In the genomic region with DNA sequence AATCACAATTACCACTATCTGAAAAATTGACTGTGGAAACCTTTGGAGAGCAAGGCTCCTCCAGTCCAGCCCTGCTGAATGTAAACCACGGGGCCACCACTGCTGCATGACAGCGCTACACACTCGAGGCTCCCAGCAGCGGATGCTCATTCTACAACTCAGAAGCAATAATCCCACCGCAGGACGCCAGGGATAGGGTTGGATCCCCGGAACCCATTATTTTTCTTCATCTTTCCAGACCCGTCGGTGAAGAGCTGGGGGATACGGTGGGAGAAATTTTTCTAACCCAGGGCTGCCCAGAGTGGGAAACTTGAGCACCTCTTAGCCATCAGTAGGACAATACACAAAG, we compare ENCODE assay signal across 8 mouse cellular contexts. TPM values are rescaled to one million over a fixed set of nuclear protein-coding genes. Genes with fewer than 3 reads are reported as not detected.
A peak's percentile ranks its signal among the peaks of the same experiment; 100 is the strongest.
DNase-seq lines count a peak whose midpoint lies in the region; ATAC-seq and TF ChIP-seq lines count a peak whose summit lies in the region.

No protein-coding gene starts in this region.

- no peak overlapping the region; the same call in 1 of the 2 replicates for H3K27ac ChIP-seq in forebrain, embryonic 14.5 days (ENCODE audit: low read depth, low read length)
- H3K27ac ChIP-seq in kidney, postnatal 0 days, result peak overlapping the region; percentile 95
- H3K27ac ChIP-seq in liver, postnatal 0 days (ENCODE audit: low read depth), result no peak overlapping the region; the same call in 1 of the 2 replicates

- H3K36me3 ChIP-seq in forebrain, embryonic 14.5 days (ENCODE audit: control insufficient read depth, insufficient read depth, low read length), result no peaks in the 10 kb centered on the region
- no peaks in the 10 kb centered on the region for H3K36me3 ChIP-seq in kidney, postnatal 0 days (ENCODE audit: insufficient read depth, low read length)
- no peaks in the 10 kb centered on the region for H3K36me3 ChIP-seq in liver, postnatal 0 days (replicated peaks; ENCODE audit: insufficient read depth, low read length)

- H3K4me1 ChIP-seq in forebrain, embryonic 14.5 days (ENCODE audit: control insufficient read depth, insufficient read depth, low read length), result peaks cover 18% of the 10 kb centered on the region; the same call in 1 of the 2 replicates
- peaks cover 9% of the 10 kb centered on the region; the same call in 1 of the 2 replicates for H3K4me1 ChIP-seq in kidney, postnatal 0 days (replicated peaks; ENCODE audit: insufficient read depth, low read length)
- H3K4me1 ChIP-seq in liver, postnatal 0 days (ENCODE audit: insufficient read depth), result no peaks in the 10 kb centered on the region

- peak; percentile 45 for ATAC-seq in forebrain, embryonic 14.5 days
- peak; percentile 64; the same call in 1 of the 2 replicates for ATAC-seq in kidney, postnatal 0 days (replicated peaks; ENCODE audit: low FRiP score, low read depth)
- ATAC-seq in liver, postnatal 0 days, result peak; percentile 40; the same call in 1 of the 2 replicates

- H3K4me3 ChIP-seq in forebrain, embryonic 14.5 days (ENCODE audit: low read depth, low read length), result peak overlapping the region; percentile 82
- H3K4me3 ChIP-seq in kidney, postnatal 0 days (replicated peaks; ENCODE audit: low read depth, low read length), result peak overlapping the region; percentile 92
- peak overlapping the region; percentile 61 for H3K4me3 ChIP-seq in liver, postnatal 0 days (ENCODE audit: low read depth, low read length)

- TF ChIP-seq CTCF in kidney, postnatal 0 days (IDR thresholded peaks at IDR 0.05; ENCODE audit: low read depth), result peak; percentile 41
- TF ChIP-seq CTCF in liver, postnatal 0 days (IDR thresholded peaks at IDR 0.05; ENCODE audit: low read depth), result no peak

- WGBS in forebrain, embryonic 14.5 days, result 0% methylated on average over 10 of the region's 10 CpGs
- WGBS in kidney, postnatal 0 days, result under 1% methylated on average over 10 of the region's 10 CpGs
- 2% methylated on average over 10 of the region's 10 CpGs for WGBS in liver, postnatal 0 days (ENCODE audit: insufficient replicate concordance)

- DNase-seq in heart, adult 11 months, result peak; percentile 93
- no peak for DNase-seq in heart, adult 8-10 months (ENCODE audit: low spot score)
- DNase-seq in ZHBTc4 (ENCODE audit: low read depth, low spot score), result peak; percentile 57
- DNase-seq in forebrain, embryonic 14.5 days (ENCODE audit: low spot score), result peak; percentile 71
- peak; percentile 82 for DNase-seq in kidney, postnatal 0 days (ENCODE audit: low spot score)
- DNase-seq in liver, postnatal 0 days, result peak; percentile 22
- peak; percentile 45 for DNase-seq in right cerebral cortex, postnatal 4 days
- DNase-seq in thymus, postnatal 10 days (ENCODE audit: low spot score in 2 of 2), result no peak

- H3K27me3 ChIP-seq in forebrain, embryonic 14.5 days (replicated peaks; ENCODE audit: control insufficient read depth, insufficient read depth, low read length), result peaks cover 11% of the 10 kb centered on the region; the same call in 1 of the 2 replicates
- H3K27me3 ChIP-seq in kidney, postnatal 0 days (ENCODE audit: insufficient read depth, low read length), result no peaks in the 10 kb centered on the region
- H3K27me3 ChIP-seq in liver, postnatal 0 days (ENCODE audit: insufficient read depth, low read length), result peaks cover 12% of the 10 kb centered on the region

- H3K9ac ChIP-seq in forebrain, embryonic 14.5 days (ENCODE audit: low read length), result peak overlapping the region; percentile 83
- peak overlapping the region; percentile 91 for H3K9ac ChIP-seq in kidney, postnatal 0 days (ENCODE audit: low read depth, low read length)
- H3K9ac ChIP-seq in liver, postnatal 0 days (replicated peaks), result peak overlapping the region; percentile 67; the same call in 1 of the 2 replicates

- no peaks in the 10 kb centered on the region for H3K9me3 ChIP-seq in forebrain, embryonic 14.5 days (replicated peaks; ENCODE audit: control insufficient read depth, low read length)
- no peaks in the 10 kb centered on the region for H3K9me3 ChIP-seq in kidney, postnatal 0 days (replicated peaks; ENCODE audit: low read length)
- H3K9me3 ChIP-seq in liver, postnatal 0 days (ENCODE audit: low read length), result no peaks in the 10 kb centered on the region

- no peak for TF ChIP-seq EP300 in liver, postnatal 0 days (IDR thresholded peaks at IDR 0.05; ENCODE audit: low read depth)

- peak overlapping the region; percentile 89 for H3K4me2 ChIP-seq in forebrain, embryonic 14.5 days (ENCODE audit: low read length)
- peak overlapping the region; percentile 97 for H3K4me2 ChIP-seq in kidney, postnatal 0 days (ENCODE audit: low read length)
- H3K4me2 ChIP-seq in liver, postnatal 0 days (ENCODE audit: low read depth, low read length), result peak overlapping the region; percentile 77

RNA-seq across cellular contexts. Expression of a gene that starts 1.0 kb away (rescaled TPM):
- total RNA-seq in heart, adult 8-10 months (2022), result 1 to 10 TPM; 7.9 to 9.2 (median 8.6) TPM
- 10.9 and 12.7 TPM in 2 replicates for polyA plus RNA-seq in forebrain, embryonic 14.5 days (2014; fragmentation: Nextera tagmentation; extraction: Ambion mirVana)
- polyA plus RNA-seq in kidney, postnatal 0 days (2015; fragmentation: Nextera tagmentation; extraction: Ambion mirVana), result 6.4 and 6.9 TPM in 2 replicates
- polyA plus RNA-seq in liver, postnatal 0 days (2015; fragmentation: Nextera tagmentation; extraction: Ambion mirVana), result 2.4 and 3.1 TPM in 2 replicates

Comparison
In these comparisons a context has a peak if more than half of its experiments do, and no peak if none do; other contexts are left out.
1. DNase-seq: peak in heart, adult 11 months (single experiment), ZHBTc4 (single experiment), forebrain, embryonic 14.5 days (single experiment), kidney, postnatal 0 days (single experiment), liver, postnatal 0 days (single experiment) and right cerebral cortex, postnatal 4 days (single experiment); none in heart, adult 8-10 months (single experiment) and thymus, postnatal 10 days (0 of 2).
2. Peak in every context shown above with its lines, with median percentiles within 50 percentile points of each other: ATAC-seq, H3K4me2 ChIP-seq, H3K4me3 ChIP-seq and H3K9ac ChIP-seq.